Mouse (Mus musculus) heart, embryonic 11.5 days (tissue): ENCODE measurements around the gene Arhgap35. TPM values are rescaled to one million over a fixed set of nuclear protein-coding genes. Genes with fewer than 3 reads are reported as not detected.
"Not testable (repeated sequence)": the region's sequence is repeated elsewhere in the genome, so short reads cannot be mapped to it uniquely, and the experiment has no call there.

Experiments used
- ATAC-seq: fragments of 200-750 bp; cut with Nextera tagmentation; replicated peaks from 2 replicates; pipeline ENCODE4 v1.8.0; 2017; ENCODE audit warnings: moderate library complexity; ENCODE audit not compliant: insufficient number of reproducible peaks, low FRiP score, low TSS enrichment
- H3K27ac ChIP-seq: fragments of 300-500 bp; sonication (generic); 2 replicates; pipeline ENCODE4 v1.5.1; 2014; ENCODE audit warnings: mild to moderate bottlenecking, low read depth, low read length
- H3K27me3 ChIP-seq: fragments of 300-500 bp; sonication (generic); 2 replicates; pipeline ENCODE4 v1.6.1; 2014; ENCODE audit warnings: mild to moderate bottlenecking, low read length, mixed read lengths; ENCODE audit not compliant: control insufficient read depth, insufficient read depth
- H3K36me3 ChIP-seq: fragments of 300-500 bp; sonication (generic); 2 replicates; pipeline ENCODE4 v1.6.1; 2014; ENCODE audit warnings: mild to moderate bottlenecking, low read length, moderate library complexity, mixed read lengths; ENCODE audit not compliant: control insufficient read depth, insufficient read depth
- H3K4me1 ChIP-seq: fragments of 300-500 bp; sonication (generic); 2 replicates; pipeline ENCODE4 v1.6.1; 2014; ENCODE audit warnings: low read length; ENCODE audit not compliant: control insufficient read depth, insufficient read depth
- H3K4me2 ChIP-seq: fragments of 300-500 bp; sonication (generic); 2 replicates; pipeline ENCODE4 v1.6.1; 2014; ENCODE audit warnings: mild to moderate bottlenecking, moderate library complexity
- H3K4me3 ChIP-seq: fragments of 300-500 bp; sonication (generic); 2 replicates; pipeline ENCODE4 v1.5.1; 2014; ENCODE audit warnings: low read depth, low read length
- H3K9ac ChIP-seq: fragments of 300-500 bp; sonication (generic); 2 replicates; pipeline ENCODE4 v1.6.1; 2014; ENCODE audit warnings: mild to moderate bottlenecking, low read depth, low read length, moderate library complexity
- H3K9me3 ChIP-seq: fragments of 300-500 bp; sonication (generic); replicated peaks from 2 replicates; pipeline ENCODE4 v1.6.1; 2016; ENCODE audit warnings: low read length; ENCODE audit not compliant: control insufficient read depth
- WGBS: fragments of 180-500 bp; shearing (Covaris S2); extraction: QIAGEN DNeasy Blood & Tissue Kit; methylation state at CpG from one replicate; pipeline ENCODE4 v1.1.7; 2014; ENCODE audit not compliant: insufficient replicate concordance; 5-methylcytosine and 5-hydroxymethylcytosine counted together
- polyA plus RNA-seq: library from polyadenylated mRNA; unstranded; fragments of >200 nt; fragmentation: Nextera tagmentation; extraction: Ambion mirVana; gene quantifications from 2 replicates; pipeline ENCODE4 v1.2.1, GENCODE M21; 2014

Gene Arhgap35
- 15.9 and 17.2 TPM in 2 replicates for polyA plus RNA-seq

DNA sequence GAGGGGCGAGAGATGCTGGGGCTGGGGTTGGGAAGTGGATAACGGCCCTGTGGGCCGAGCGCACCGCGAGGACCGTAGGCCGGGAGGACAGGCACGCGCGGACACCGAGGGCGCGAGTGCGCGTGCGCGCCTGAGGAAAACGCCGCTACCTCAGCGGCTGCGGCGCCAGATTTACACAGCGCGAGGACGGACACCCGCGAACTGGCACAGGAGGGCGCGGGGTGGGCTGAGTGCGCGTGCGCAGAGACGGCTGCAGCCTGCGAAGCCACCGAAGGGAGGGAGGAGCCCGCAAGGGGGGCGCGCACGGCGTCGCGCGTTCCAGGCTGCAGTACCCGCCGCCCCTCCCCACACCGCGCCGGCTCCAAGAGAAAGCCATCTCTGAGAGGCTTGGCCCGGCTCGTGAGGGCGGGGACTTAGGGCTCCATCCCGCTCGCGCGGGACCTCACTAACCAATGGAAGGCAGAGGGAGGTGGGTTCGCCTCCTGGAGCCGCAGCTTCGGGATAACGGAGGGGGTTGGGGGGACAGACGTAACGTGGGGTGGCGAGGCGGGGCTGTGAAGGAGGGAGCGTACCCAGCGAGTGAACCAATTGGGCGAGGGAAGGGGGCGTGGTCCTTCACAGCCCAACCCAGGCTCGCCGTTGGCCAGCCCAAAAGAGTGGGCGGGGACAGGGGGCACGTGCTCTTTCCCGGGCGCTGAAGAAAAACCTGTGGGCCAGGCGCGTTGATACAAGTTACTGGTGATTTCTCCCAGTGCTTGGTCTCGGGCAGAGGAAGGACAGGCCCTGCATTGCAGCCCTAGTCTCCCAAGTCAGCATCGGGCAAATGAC is at the start of gene Arhgap35:
Arhgap35 (minus strand) TSS at position 106 of the 828 bp plus-strand sequence.
- no peaks in the 10 kb centered on the region for H3K36me3 ChIP-seq
- H3K4me1 ChIP-seq, result peaks cover 42% of the 10 kb centered on the region
- peak within 1 kb of the TSS; percentile 73 for H3K4me3 ChIP-seq
- under 1% methylated on average over 76 of the region's 78 CpGs for WGBS
- ATAC-seq, result peak; percentile 94
- H3K9ac ChIP-seq, result peak within 1 kb of the TSS; percentile 94
- H3K9me3 ChIP-seq, result no peaks in the 10 kb centered on the region
- H3K4me2 ChIP-seq, result peak within 1 kb of the TSS; percentile 75
- H3K27ac ChIP-seq, result peak within 1 kb of the TSS; percentile 99
- no peaks in the 10 kb centered on the region for H3K27me3 ChIP-seq

DNA sequence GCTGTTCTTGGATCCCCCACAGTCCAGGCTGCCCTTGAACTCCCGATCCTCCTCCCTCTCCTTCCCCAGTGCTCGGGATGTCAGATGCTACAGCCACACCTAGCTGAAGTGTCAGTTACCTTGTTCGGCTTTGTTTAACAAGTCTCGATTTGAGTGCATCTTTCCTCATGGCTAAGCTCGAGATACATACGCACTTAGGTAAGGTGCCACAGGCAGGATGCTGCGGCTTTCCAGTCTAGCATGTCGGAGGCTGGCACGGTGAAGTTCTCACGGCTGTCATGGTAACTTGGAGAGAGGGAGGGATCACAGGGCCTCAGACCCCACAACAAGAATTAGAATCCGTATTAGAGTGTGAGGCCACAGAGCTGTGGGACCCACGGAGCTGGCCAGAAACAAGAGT is 29.5 kb upstream of the Arhgap35 start:
- no peak overlapping the region for H3K9ac ChIP-seq
- H3K4me3 ChIP-seq, result no peak overlapping the region
- no peaks in the 10 kb centered on the region for H3K36me3 ChIP-seq
- no peak overlapping the region for H3K27ac ChIP-seq
- no peaks in the 10 kb centered on the region for H3K27me3 ChIP-seq
- no peak overlapping the region for H3K4me2 ChIP-seq
- no peaks in the 10 kb centered on the region for H3K9me3 ChIP-seq
- ATAC-seq, result no peak
- WGBS, result 73% methylated on average over 12 of the region's 12 CpGs
- H3K4me1 ChIP-seq, result no peaks in the 10 kb centered on the region

DNA sequence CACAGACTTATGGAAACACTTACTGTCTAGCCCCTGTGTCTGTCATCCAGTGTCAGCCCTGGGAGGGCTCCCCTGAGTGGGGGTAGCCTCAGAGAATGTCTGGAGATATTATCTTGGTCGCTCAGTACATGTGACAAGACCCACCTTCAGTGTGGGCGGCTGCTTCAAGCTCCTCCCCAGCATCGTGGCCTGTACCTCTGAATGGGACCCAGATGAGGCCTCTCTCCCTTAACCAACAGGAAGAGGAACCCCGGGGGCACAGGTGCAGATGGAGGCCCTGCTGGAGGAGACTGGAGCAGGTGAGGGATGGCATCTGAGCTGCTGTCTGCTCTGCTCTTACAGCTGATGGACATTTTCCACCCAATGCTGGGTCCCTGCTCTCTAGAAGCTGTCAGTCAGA is 28.3 kb upstream of the Arhgap35 start:
- not testable (repeated sequence) for ATAC-seq, H3K27ac ChIP-seq, H3K9me3 ChIP-seq

DNA sequence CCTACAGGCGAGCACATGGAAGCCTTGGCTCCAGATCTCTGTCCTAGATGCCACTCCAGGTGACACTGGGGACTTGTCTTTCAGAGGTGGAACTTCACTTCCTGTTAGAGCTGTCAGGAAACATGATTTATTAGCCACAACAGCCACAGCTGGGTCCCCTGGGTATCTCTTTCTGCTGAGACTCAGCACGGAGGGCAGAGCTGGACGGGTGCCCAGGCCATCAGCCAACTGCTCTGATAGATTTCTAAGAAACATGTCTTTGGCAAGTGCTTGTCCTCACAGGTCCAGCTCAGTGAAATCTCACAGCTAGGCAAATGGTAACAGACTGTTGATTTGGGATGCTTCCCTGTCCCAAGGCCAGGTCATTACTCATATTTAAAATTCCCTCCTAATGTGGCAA is 24.2 kb upstream of the Arhgap35 start:
- Histone ChIP-seq H3K9ac (no peak overlapping the region), H3K4me3 (no peak overlapping the region), H3K27ac (no peak overlapping the region), H3K9me3 (no peaks in the 10 kb centered on the region), H3K27me3 (no peaks in the 10 kb centered on the region), H3K4me2 (no peak overlapping the region), H3K4me1 (no peaks in the 10 kb centered on the region), H3K36me3 (no peaks in the 10 kb centered on the region)
- ATAC-seq, result no peak
- WGBS, result 64% methylated on average over 3 of the region's 3 CpGs

More for the DNA sequence above, 28.3 kb upstream of the Arhgap35 start:
- H3K4me1 ChIP-seq, H3K4me3 ChIP-seq, H3K9ac ChIP-seq, H3K27me3 ChIP-seq, H3K36me3 ChIP-seq, H3K4me2 ChIP-seq: not testable (repeated sequence)
- 42% methylated on average over 4 of the region's 4 CpGs for WGBS

DNA sequence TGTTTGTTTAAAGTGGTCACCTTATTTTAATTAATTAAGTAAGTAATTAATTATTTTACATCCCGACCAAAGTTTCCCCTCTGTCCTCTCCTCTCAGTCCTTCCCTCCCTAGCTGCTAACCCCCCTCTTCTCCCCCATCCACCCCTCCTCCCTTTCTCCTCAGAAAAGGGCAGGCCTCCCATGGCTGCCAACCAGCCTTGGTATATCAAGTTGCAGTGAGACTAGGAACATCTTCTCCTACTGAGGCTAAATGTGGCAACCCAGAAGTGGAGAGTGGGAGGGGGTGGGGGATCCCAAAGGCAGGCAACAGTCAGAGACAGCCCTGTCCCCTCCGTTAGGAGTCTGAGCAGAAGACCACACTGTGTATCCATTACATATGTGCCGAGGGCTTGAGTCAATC is 20.3 kb upstream of the Arhgap35 start:
- WGBS, result 54% methylated on average over 3 of the region's 3 CpGs
- ATAC-seq, result no peak
- no peaks in the 10 kb centered on the region for H3K27me3 ChIP-seq

DNA sequence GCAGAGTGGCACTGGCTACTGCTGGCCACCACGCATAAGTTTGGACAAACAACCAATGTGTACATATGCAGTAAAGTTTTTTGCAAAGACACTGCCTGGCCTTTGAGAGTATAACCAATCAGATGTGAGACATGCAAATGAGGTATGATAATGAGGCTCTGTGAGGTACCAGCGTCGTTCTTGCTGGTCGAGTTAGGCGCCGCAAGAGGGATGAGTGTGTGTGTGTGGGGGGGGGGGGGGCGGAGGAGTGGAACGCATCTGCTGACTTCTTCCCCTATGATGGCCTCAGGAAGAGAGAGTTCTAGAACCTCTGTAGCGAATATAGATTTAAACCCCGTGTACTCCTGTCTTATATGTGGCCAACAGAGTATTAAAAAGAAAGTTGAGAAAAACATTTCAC is 19.1 kb upstream of the Arhgap35 start:
- H3K9me3 ChIP-seq, H3K27me3 ChIP-seq, H3K4me1 ChIP-seq, ATAC-seq, H3K9ac ChIP-seq, H3K4me3 ChIP-seq, H3K36me3 ChIP-seq, H3K27ac ChIP-seq: not testable (repeated sequence)
- WGBS, result 14% methylated on average over 10 of the region's 10 CpGs
- peak overlapping the region; percentile 12; the same call in 1 of the 2 replicates for H3K4me2 ChIP-seq

More for the DNA sequence above, 20.3 kb upstream of the Arhgap35 start:
- Histone ChIP-seq H3K4me3 (no peak overlapping the region), H3K9ac (no peak overlapping the region), H3K4me2 (no peak overlapping the region), H3K36me3 (no peaks in the 10 kb centered on the region), H3K4me1 (no peaks in the 10 kb centered on the region), H3K9me3 (0 out of 2 replicates have a peak, but pooled peaks cover 2% of the 10 kb centered on the region), H3K27ac (no peak overlapping the region)

DNA sequence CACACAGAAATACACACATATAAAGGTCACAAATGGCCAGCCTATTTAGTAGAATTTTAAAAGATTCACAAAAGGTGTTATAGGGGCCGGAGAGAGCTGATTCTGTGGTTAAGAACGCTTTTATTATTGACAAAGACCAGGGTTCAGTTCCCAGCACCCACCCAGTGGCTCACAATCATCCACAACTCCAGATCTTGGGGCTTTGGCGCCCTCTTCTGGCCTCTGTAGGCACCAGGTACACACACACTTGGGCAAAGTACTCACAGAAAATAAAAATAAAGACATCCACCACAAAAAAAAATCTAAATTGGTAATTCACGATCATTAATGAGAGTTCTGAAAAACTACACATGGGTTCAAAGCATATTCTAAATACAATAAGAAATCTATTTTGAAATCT is 17.1 kb upstream of the Arhgap35 start:
- H3K27ac ChIP-seq, result no peak overlapping the region

DNA sequence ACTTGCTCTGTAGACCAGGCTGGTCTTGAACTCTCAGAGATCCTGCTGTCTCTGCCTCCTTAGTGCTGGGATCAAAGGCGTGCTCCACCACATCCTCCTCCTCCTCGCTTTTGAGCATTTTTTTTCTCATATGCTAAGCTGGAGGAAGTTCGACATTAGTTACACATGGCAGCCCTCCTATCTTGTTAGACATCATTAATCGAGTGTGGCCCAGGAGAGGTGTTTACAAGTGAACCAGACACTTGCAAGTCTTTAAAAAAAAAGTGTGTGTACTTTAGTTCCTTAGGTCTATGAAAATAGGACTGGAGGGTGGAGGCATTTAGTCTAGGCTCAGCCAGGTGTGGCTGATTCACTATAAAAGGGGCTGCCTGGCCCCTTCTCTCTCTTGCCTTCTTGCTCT is 16.2 kb upstream of the Arhgap35 start:
- WGBS, result 65% methylated on average over 4 of the region's 4 CpGs
- Histone ChIP-seq H3K9ac (no peak overlapping the region), H3K27me3 (no peaks in the 10 kb centered on the region), H3K36me3 (no peaks in the 10 kb centered on the region), H3K9me3 (0 out of 2 replicates have a peak, but pooled peaks cover 2% of the 10 kb centered on the region), H3K4me3 (no peak overlapping the region), H3K4me2 (no peak overlapping the region), H3K27ac (no peak overlapping the region), H3K4me1 (no peaks in the 10 kb centered on the region)
- no peak for ATAC-seq

More for the DNA sequence above, 17.1 kb upstream of the Arhgap35 start:
- H3K4me2 ChIP-seq, result no peak overlapping the region
- no peak overlapping the region for H3K4me3 ChIP-seq
- no peaks in the 10 kb centered on the region for H3K36me3 ChIP-seq
- 70% methylated on average over 4 of the region's 4 CpGs for WGBS
- ATAC-seq, result no peak
- no peak overlapping the region for H3K9ac ChIP-seq
- no peaks in the 10 kb centered on the region for H3K27me3 ChIP-seq
- H3K4me1 ChIP-seq, result no peaks in the 10 kb centered on the region
- 0 out of 2 replicates have a peak, but pooled peaks cover 2% of the 10 kb centered on the region for H3K9me3 ChIP-seq
